Comparison of ENCODE assay signal across 8 mouse cellular contexts in genomic region chr2:24962304-24963000, GRCm38 (mm10). TPM values are rescaled to one million over a fixed set of nuclear protein-coding genes. Genes with fewer than 3 reads are reported as not detected.
DNase-seq lines count a peak whose midpoint lies in the region; ATAC-seq and TF ChIP-seq lines count a peak whose summit lies in the region.

Dph7 (plus strand) TSS chr2:24962400.

- peak within 1 kb of the TSS; percentile 80 for H3K9ac ChIP-seq in hindbrain, postnatal 0 days (replicated peaks; ENCODE audit: low read length)

- H3K27ac ChIP-seq in gastrocnemius, adult 2 months, result peak within 1 kb of the TSS; percentile 79
- H3K27ac ChIP-seq in hindbrain, postnatal 0 days, result peak within 1 kb of the TSS; percentile 70

- peaks cover 38% of the 10 kb centered on the region for H3K36me3 ChIP-seq in hindbrain, postnatal 0 days (ENCODE audit: insufficient read depth, low read length)
- peaks cover 72% of the 10 kb centered on the region for H3K36me3 ChIP-seq in megakaryocyte, embryonic 14.5 days (replicated peaks; ENCODE audit: low read length)

- intact Hi-C loops in gastrocnemius, adult 2 months (cut with DNase I), result no loop called here

- ATAC-seq in hindbrain, postnatal 0 days, result peak; percentile 92

- no peaks in the 10 kb centered on the region for H3K27me3 ChIP-seq in hindbrain, postnatal 0 days (ENCODE audit: insufficient read depth, low read length)
- no peaks in the 10 kb centered on the region for H3K27me3 ChIP-seq in megakaryocyte, embryonic 14.5 days (replicated peaks)

- DNase-seq in WW6 (ENCODE audit: low read depth, low spot score), result peak; percentile 64
- peak; percentile 70 to 89 for DNase-seq in cerebellum, postnatal 4 days (ENCODE audit: low spot score in 2 of 2)
- peak; percentile 88 for DNase-seq in gastrocnemius, adult 2 months
- peak; percentile 95 for DNase-seq in hindbrain, postnatal 0 days (ENCODE audit: low spot score)
- peak; percentile 77 to 79 for DNase-seq in left cerebral cortex, adult 8-10 months (ENCODE audit: low spot score in 2 of 2)
- peak; percentile 93 to 95 for DNase-seq in right cerebral cortex, postnatal 10 days (ENCODE audit: low spot score in 2 of 2)
- DNase-seq in urinary bladder, postnatal 25 days (ENCODE audit: low spot score), result peak; percentile 88

- peak; percentile 93 for TF ChIP-seq CTCF in gastrocnemius, adult 2 months (IDR thresholded peaks at IDR 0.05)
- peak; percentile 98 for TF ChIP-seq CTCF in hindbrain, postnatal 0 days (IDR thresholded peaks at IDR 0.05; ENCODE audit: low read depth)

- H3K9me3 ChIP-seq in hindbrain, postnatal 0 days (ENCODE audit: low read length), result no peaks in the 10 kb centered on the region
- H3K9me3 ChIP-seq in megakaryocyte, embryonic 14.5 days, result no peaks in the 10 kb centered on the region

- 1% methylated on average over 28 of the region's 28 CpGs for WGBS in hindbrain, postnatal 0 days

- peak within 1 kb of the TSS; percentile 74 for H3K4me2 ChIP-seq in hindbrain, postnatal 0 days (ENCODE audit: low read depth, low read length)

- peaks cover 7% of the 10 kb centered on the region; the same call in 1 of the 2 replicates for H3K4me1 ChIP-seq in hindbrain, postnatal 0 days (ENCODE audit: insufficient read depth, low read length)
- peaks cover 27% of the 10 kb centered on the region for H3K4me1 ChIP-seq in megakaryocyte, embryonic 14.5 days

- H3K4me3 ChIP-seq in gastrocnemius, adult 2 months, result peak within 1 kb of the TSS; percentile 73
- H3K4me3 ChIP-seq in hindbrain, postnatal 0 days (ENCODE audit: low read length), result peak within 1 kb of the TSS; percentile 72
- H3K4me3 ChIP-seq in megakaryocyte, embryonic 14.5 days (replicated peaks), result peak within 1 kb of the TSS; percentile 99

RNA-seq across cellular contexts. Expression of gene Dph7, which starts in this region (rescaled TPM):
- total RNA-seq in gastrocnemius, adult 2 months (2021), result 1 to 10 TPM; 3.4 to 3.8 TPM
- total RNA-seq in hindbrain, postnatal 0 days (2014; rRNA removed), result 38.9 and 45.8 TPM in 2 replicates
- 32.1 and 35.7 TPM in 2 replicates for polyA plus RNA-seq in hindbrain, postnatal 0 days (2015; fragmentation: Nextera tagmentation; extraction: Ambion mirVana)
- total RNA-seq in left cerebral cortex, adult 8-10 months (2022), result 10 to 100 TPM; 33.2 to 38.0 (median 35.5) TPM
- polyA plus RNA-seq in megakaryocyte, embryonic 14.5 days (2012; ENCODE audit: insufficient read depth, low replicate concordance), result 10.2 and 14.3 TPM in 2 replicates

Comparison
In these comparisons a context has a peak if more than half of its experiments do, and no peak if none do; other contexts are left out.
1. Peak in every context shown above with its lines: DNase-seq, ATAC-seq, H3K4me3 ChIP-seq and H3K27ac ChIP-seq.